Mouse (Mus musculus) kidney, embryonic 14.5 days (tissue): ENCODE results near the gene Tmem30b. TPM values are rescaled to one million over a fixed set of nuclear protein-coding genes. Genes with fewer than 3 reads are reported as not detected.
"Not testable (repeated sequence)": the region's sequence is repeated elsewhere in the genome, so short reads cannot be mapped to it uniquely, and the experiment has no call there.

Experiments
- ATAC-seq: fragments of 200-750 bp; cut with Nextera tagmentation; 2 replicates; pipeline ENCODE4 v1.8.0; 2017; ENCODE audit warnings: moderate number of reproducible peaks, mild to moderate bottlenecking, moderate TSS enrichment, moderate library complexity; ENCODE audit not compliant: low FRiP score, low TSS enrichment
- H3K27ac ChIP-seq: fragments of 300-500 bp; sonication (generic); 2 replicates; pipeline ENCODE4 v1.5.1; 2014; ENCODE audit warnings: low read depth, mild to moderate bottlenecking, low read length, moderate library complexity, mixed read lengths
- H3K27me3 ChIP-seq: fragments of 300-500 bp; sonication (generic); 2 replicates; pipeline ENCODE4 v1.6.1; 2014; ENCODE audit warnings: mild to moderate bottlenecking, low read length; ENCODE audit not compliant: control insufficient read depth, insufficient read depth
- H3K36me3 ChIP-seq: fragments of 300-500 bp; sonication (generic); 2 replicates; pipeline ENCODE4 v1.6.1; 2014; ENCODE audit warnings: low read length, mixed read lengths; ENCODE audit not compliant: control insufficient read depth, insufficient read depth
- H3K4me1 ChIP-seq: fragments of 300-500 bp; sonication (generic); 2 replicates; pipeline ENCODE4 v1.6.1; 2014; ENCODE audit warnings: low read length, mixed read lengths; ENCODE audit not compliant: control insufficient read depth, insufficient read depth
- H3K4me2 ChIP-seq: fragments of 300-500 bp; sonication (generic); replicated peaks from 2 replicates; pipeline ENCODE4 v1.6.1; 2014; ENCODE audit warnings: low read depth, mild to moderate bottlenecking, low read length
- H3K4me3 ChIP-seq: fragments of 300-500 bp; sonication (generic); 2 replicates; pipeline ENCODE4 v1.5.1; 2014; ENCODE audit warnings: mild to moderate bottlenecking, low read length
- H3K9ac ChIP-seq: fragments of 300-500 bp; sonication (generic); 2 replicates; pipeline ENCODE4 v1.6.1; 2014; ENCODE audit warnings: low read depth, mild to moderate bottlenecking, low read length, moderate library complexity
- H3K9me3 ChIP-seq: fragments of 300-500 bp; sonication (generic); 2 replicates; pipeline ENCODE4 v1.6.1; 2016; ENCODE audit warnings: low read length; ENCODE audit not compliant: control insufficient read depth
- WGBS: fragments of 180-500 bp; shearing (Covaris S2); extraction: QIAGEN DNeasy Blood & Tissue Kit; methylation state at CpG from one replicate; pipeline ENCODE4 v1.1.7; 2014; 5-methylcytosine and 5-hydroxymethylcytosine counted together
- polyA plus RNA-seq: library from polyadenylated mRNA; unstranded; fragments of >200 nt; fragmentation: Nextera tagmentation; extraction: Ambion mirVana; gene quantifications from 2 replicates; pipeline ENCODE4 v1.2.1, GENCODE M21; 2014

The Tmem30b gene
- polyA plus RNA-seq, 1 experiment from 2014 or later: 9.6 TPM

GRCm38 (mm10) chr12:73564795-73565619 is 18.8 kb upstream of the Tmem30b start:
- H3K4me3 ChIP-seq: peak overlapping the region; percentile 26
- H3K4me2 ChIP-seq: peak overlapping the region; percentile 55
- no peaks in the 10 kb centered on the region for H3K36me3 ChIP-seq
- no peak overlapping the region for H3K9ac ChIP-seq
- 19% methylated on average over 21 of the region's 21 CpGs for WGBS
- 0 out of 2 replicates have a peak, but pooled peaks cover 5% of the 10 kb centered on the region for H3K27me3 ChIP-seq
- no peak for ATAC-seq
- H3K9me3 ChIP-seq: no peaks in the 10 kb centered on the region
- H3K27ac ChIP-seq: no peak overlapping the region
- H3K4me1 ChIP-seq: no peaks in the 10 kb centered on the region

GRCm38 (mm10) chr12:73564176-73564575 is 18.0 kb upstream of the Tmem30b start:
- ATAC-seq: no peak
- H3K27me3 ChIP-seq: 0 out of 2 replicates have a peak, but pooled peaks cover 5% of the 10 kb centered on the region
- 23% methylated on average over 10 of the region's 10 CpGs for WGBS
- H3K4me2 ChIP-seq: no peak overlapping the region
- no peaks in the 10 kb centered on the region for H3K4me1 ChIP-seq
- H3K4me3 ChIP-seq: no peak overlapping the region
- no peaks in the 10 kb centered on the region for H3K36me3 ChIP-seq
- no peak overlapping the region for H3K9ac ChIP-seq
- H3K27ac ChIP-seq: no peak overlapping the region
- H3K9me3 ChIP-seq: no peaks in the 10 kb centered on the region

GRCm38 (mm10) chr12:73563122-73563521 is 16.9 kb upstream of the Tmem30b start:
- H3K27me3 ChIP-seq, H3K4me1 ChIP-seq, H3K27ac ChIP-seq, H3K9me3 ChIP-seq, H3K4me2 ChIP-seq, ATAC-seq, H3K36me3 ChIP-seq, H3K9ac ChIP-seq, H3K4me3 ChIP-seq: not testable (repeated sequence)
- 74% methylated on average over 6 of the region's 6 CpGs for WGBS

GRCm38 (mm10) chr12:73560091-73560490 is 13.9 kb upstream of the Tmem30b start:
- no peak overlapping the region for H3K4me2 ChIP-seq
- H3K9me3 ChIP-seq: no peaks in the 10 kb centered on the region
- H3K9ac ChIP-seq: no peak overlapping the region
- ATAC-seq: no peak
- H3K4me1 ChIP-seq: no peaks in the 10 kb centered on the region
- H3K4me3 ChIP-seq: no peak overlapping the region
- H3K27ac ChIP-seq: no peak overlapping the region
- H3K36me3 ChIP-seq: no peaks in the 10 kb centered on the region
- WGBS: 53% methylated on average over 7 of the region's 7 CpGs
- no peaks in the 10 kb centered on the region for H3K27me3 ChIP-seq

GRCm38 (mm10) chr12:73558525-73559195 is 12.5 kb upstream of the Tmem30b start:
- no peak overlapping the region for H3K9ac ChIP-seq
- ATAC-seq: no peak
- H3K27ac ChIP-seq: no peak overlapping the region
- H3K36me3 ChIP-seq: no peaks in the 10 kb centered on the region
- H3K4me3 ChIP-seq: no peak overlapping the region
- no peak overlapping the region for H3K4me2 ChIP-seq
- H3K27me3 ChIP-seq: no peaks in the 10 kb centered on the region
- WGBS: 82% methylated on average over 20 of the region's 20 CpGs
- H3K4me1 ChIP-seq: no peaks in the 10 kb centered on the region
- no peaks in the 10 kb centered on the region for H3K9me3 ChIP-seq

GRCm38 (mm10) chr12:73554155-73554554 is 8.0 kb upstream of the Tmem30b start:
- Histone ChIP-seq H3K27me3 (peaks cover 7% of the 10 kb centered on the region), H3K9ac (no peak overlapping the region), H3K27ac (no peak overlapping the region), H3K4me3 (no peak overlapping the region), H3K4me1 (no peaks in the 10 kb centered on the region), H3K36me3 (no peaks in the 10 kb centered on the region), H3K4me2 (no peak overlapping the region), H3K9me3 (no peaks in the 10 kb centered on the region)
- 3% methylated on average over 5 of the region's 5 CpGs for WGBS
- peak; percentile 81 for ATAC-seq

- no peaks in the 10 kb centered on the region for H3K36me3 ChIP-seq
- ATAC-seq: no peak
- no peak overlapping the region for H3K4me3 ChIP-seq
- H3K9ac ChIP-seq: no peak overlapping the region
- H3K9me3 ChIP-seq: no peaks in the 10 kb centered on the region
- WGBS: 63% methylated on average over 8 of the region's 8 CpGs
- peaks cover 60% of the 10 kb centered on the region for H3K27me3 ChIP-seq
- H3K4me2 ChIP-seq: no peak overlapping the region
- no peaks in the 10 kb centered on the region for H3K4me1 ChIP-seq
- H3K27ac ChIP-seq: no peak overlapping the region
Observed at GRCm38 (mm10) chr12:73548259-73548658, 2.1 kb upstream of the Tmem30b start.

GRCm38 (mm10) chr12:73547646-73548045 is 1.5 kb upstream of the Tmem30b start:
- Histone ChIP-seq H3K9ac (no peak overlapping the region), H3K27ac (no peak overlapping the region), H3K4me2 (no peak overlapping the region), H3K4me1 (no peaks in the 10 kb centered on the region), H3K27me3 (peaks cover 66% of the 10 kb centered on the region), H3K4me3 (no peak overlapping the region), H3K9me3 (no peaks in the 10 kb centered on the region), H3K36me3 (no peaks in the 10 kb centered on the region)
- no peak for ATAC-seq
- WGBS: 38% methylated on average over 10 of the region's 10 CpGs

- H3K9me3 ChIP-seq: no peaks in the 10 kb centered on the region
- peak overlapping the region; percentile 61 for H3K4me2 ChIP-seq
- H3K4me3 ChIP-seq: peak overlapping the region; percentile 47
- H3K27me3 ChIP-seq: peaks cover 69% of the 10 kb centered on the region
- H3K4me1 ChIP-seq: no peaks in the 10 kb centered on the region
- ATAC-seq: peak; percentile 47; the same call in 1 of the 2 replicates
- WGBS: 1% methylated on average over 53 of the region's 55 CpGs
- no peaks in the 10 kb centered on the region for H3K36me3 ChIP-seq
- no peak overlapping the region for H3K27ac ChIP-seq
- H3K9ac ChIP-seq: peak overlapping the region; percentile 47
Observed at GRCm38 (mm10) chr12:73545672-73546085, 513 bp downstream of the Tmem30b start.
